Mouse (Mus musculus) megakaryocyte, embryonic 14.5 days (primary cell): ENCODE results near the gene Rhobtb1.

ENCODE experiments used
- FLI1 ChIP-seq: IDR thresholded peaks from 2 replicates; pipeline ENCODE4 v1.6.1; 2012; ENCODE audit warnings: low read length, inconsistent platforms, mixed read lengths
- GATA1 ChIP-seq: IDR thresholded peaks from 3 replicates; pipeline ENCODE4 v1.6.1; 2012; ENCODE audit warnings: mixed read lengths, low read length, inconsistent platforms, borderline replicate concordance

DNA sequence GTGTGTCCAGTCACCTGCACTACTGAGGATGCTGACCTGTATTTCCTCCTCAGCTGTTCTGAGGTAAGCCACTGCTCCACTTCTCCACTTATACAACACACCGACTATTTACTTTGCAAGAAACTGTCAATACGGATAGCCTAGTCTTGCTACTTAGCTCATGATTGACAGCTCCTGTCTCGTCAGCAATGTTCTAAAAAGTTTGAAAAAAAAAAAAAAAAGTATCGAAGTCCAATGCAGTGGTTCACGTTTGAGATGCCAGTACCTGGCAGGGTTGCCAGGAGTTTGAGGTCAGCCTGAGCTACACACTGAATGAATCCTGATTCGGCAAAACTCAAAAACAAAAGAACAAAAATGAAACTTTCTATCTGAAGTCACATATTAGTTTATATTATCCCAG is 180.0 kb downstream of the Rhobtb1 start:
- TF ChIP-seq GATA1 (no peak), FLI1 (no peak)
